Mouse (Mus musculus) forebrain, embryonic 13.5 days (tissue): ENCODE results near the gene Sugt1. TPM values are rescaled to one million over a fixed set of nuclear protein-coding genes. Genes with fewer than 3 reads are reported as not detected.
A peak's percentile ranks its signal among the peaks of the same experiment; 100 is the strongest.

Source experiments
- ATAC-seq: fragments of 200-750 bp; cut with Nextera tagmentation; 2 replicates; pipeline ENCODE4 v1.8.0; 2017
- H3K27ac ChIP-seq: fragments of 300-500 bp; sonication (generic); 2 replicates; pipeline ENCODE4 v1.5.1; 2015; ENCODE audit warnings: inconsistent platforms, mild to moderate bottlenecking, moderate library complexity
- H3K27me3 ChIP-seq: fragments of 300-500 bp; sonication (generic); 2 replicates; pipeline ENCODE4 v1.6.1; 2015; ENCODE audit warnings: mild to moderate bottlenecking, inconsistent platforms
- H3K36me3 ChIP-seq: fragments of 300-500 bp; sonication (generic); 2 replicates; pipeline ENCODE4 v1.6.1; 2015; ENCODE audit warnings: mild to moderate bottlenecking, inconsistent platforms; ENCODE audit not compliant: poor library complexity, severe bottlenecking
- H3K4me1 ChIP-seq: fragments of 300-500 bp; sonication (generic); 2 replicates; pipeline ENCODE4 v1.6.1; 2015; ENCODE audit warnings: inconsistent platforms
- H3K4me2 ChIP-seq: fragments of 300-500 bp; sonication (generic); 2 replicates; pipeline ENCODE4 v1.6.1; 2015; ENCODE audit warnings: inconsistent platforms, mild to moderate bottlenecking, moderate library complexity
- H3K4me3 ChIP-seq: fragments of 300-500 bp; sonication (generic); 2 replicates; pipeline ENCODE4 v1.5.1; 2015; ENCODE audit warnings: mild to moderate bottlenecking, inconsistent platforms
- H3K9ac ChIP-seq: fragments of 300-500 bp; sonication (generic); 2 replicates; pipeline ENCODE4 v1.6.1; 2015; ENCODE audit warnings: mild to moderate bottlenecking, inconsistent platforms
- H3K9me3 ChIP-seq: fragments of 300-500 bp; sonication (generic); replicated peaks from 2 replicates; pipeline ENCODE4 v1.6.1; 2016; ENCODE audit warnings: inconsistent platforms
- WGBS: fragments of 180-500 bp; shearing (Covaris S2); methylation state at CpG from one replicate; pipeline ENCODE4 v1.1.7; 2015; 5-methylcytosine and 5-hydroxymethylcytosine counted together
- polyA plus RNA-seq: library from polyadenylated mRNA; unstranded; fragments of >200 nt; fragmentation: Nextera tagmentation; extraction: Ambion mirVana; gene quantifications from 2 replicates; pipeline ENCODE4 v1.2.1, GENCODE M21; 2015

Gene Sugt1
- polyA plus RNA-seq: 135 and 146 TPM in 2 replicates

DNA sequence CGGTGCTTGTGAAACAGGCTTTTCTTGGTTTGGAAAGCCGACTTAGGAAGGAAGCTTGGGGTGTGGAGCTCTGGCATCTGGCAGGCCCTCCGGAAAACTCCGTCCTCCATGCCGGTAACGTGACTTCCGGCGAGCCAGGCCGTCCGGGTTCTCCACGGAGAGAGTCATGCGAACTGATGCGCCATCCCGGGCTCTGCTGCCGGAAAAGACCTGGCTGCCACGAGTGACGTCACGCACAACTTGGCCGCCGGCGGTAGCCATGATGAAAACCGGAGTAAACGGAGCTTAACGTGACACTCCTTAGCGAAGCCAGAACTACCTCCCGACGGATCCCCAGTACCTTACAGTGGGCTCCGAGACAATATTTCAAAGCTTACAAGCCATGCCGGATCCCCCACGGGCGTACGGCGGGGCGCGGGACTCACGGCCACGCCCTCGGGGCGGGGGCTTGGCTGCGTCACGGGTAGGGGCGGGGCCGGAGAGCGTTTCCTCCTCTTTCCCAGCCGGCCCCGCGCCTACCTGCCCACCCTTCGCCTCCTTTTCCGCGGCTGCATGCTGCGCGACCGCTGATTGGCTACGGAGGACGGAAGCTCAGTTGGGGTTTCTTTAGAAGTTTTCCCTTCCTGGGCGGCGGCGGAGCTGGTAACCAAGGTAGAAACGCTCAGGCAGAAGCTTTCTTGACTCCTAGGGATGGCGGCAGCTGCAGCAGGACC is at the start of gene Sugt1:
TSS of gene Sugt1 (plus strand) at position 553 of the 713 bp plus-strand sequence.
- peaks cover 25% of the 10 kb centered on the region for H3K4me1 ChIP-seq
- no peaks in the 10 kb centered on the region for H3K9me3 ChIP-seq
- no peaks in the 10 kb centered on the region for H3K27me3 ChIP-seq
- peak within 1 kb of the TSS; percentile 70 for H3K4me3 ChIP-seq
- peak within 1 kb of the TSS; percentile 95 for H3K27ac ChIP-seq
- peaks cover under 1% of the 10 kb centered on the region; the same call in 1 of the 2 replicates for H3K36me3 ChIP-seq
- under 1% methylated on average over 51 of the region's 60 CpGs for WGBS
- peak within 1 kb of the TSS; percentile 75 for H3K9ac ChIP-seq
- H3K4me2 ChIP-seq: peak within 1 kb of the TSS; percentile 73
- peak; percentile 99 for ATAC-seq

DNA sequence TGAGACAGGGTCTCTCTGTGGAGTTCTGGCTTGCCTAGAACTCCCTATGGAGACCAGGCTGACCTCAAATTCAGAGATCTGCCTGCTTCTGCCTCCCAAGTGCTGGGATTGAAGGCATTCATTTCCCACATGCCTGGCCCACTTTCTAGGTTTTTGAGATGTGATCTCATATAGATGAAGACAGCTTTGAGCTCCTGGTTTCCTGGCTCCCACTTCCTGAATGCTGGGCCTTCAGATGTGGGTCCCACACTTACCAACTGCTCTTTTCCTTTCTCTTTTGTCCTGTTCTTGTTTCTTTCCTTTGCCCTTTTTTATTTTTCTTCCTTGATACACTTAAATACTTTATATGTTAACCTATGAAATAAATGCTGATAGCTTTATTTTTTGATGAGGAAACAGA is 49.6 kb upstream of the Sugt1 start:
- no peak for ATAC-seq
- no peak overlapping the region for H3K27ac ChIP-seq
- H3K9ac ChIP-seq: no peak overlapping the region
- no peaks in the 10 kb centered on the region for H3K4me1 ChIP-seq
- no peak overlapping the region for H3K4me2 ChIP-seq
- H3K4me3 ChIP-seq: no peak overlapping the region
- H3K36me3 ChIP-seq: no peaks in the 10 kb centered on the region
- no peaks in the 10 kb centered on the region for H3K9me3 ChIP-seq
- no peaks in the 10 kb centered on the region for H3K27me3 ChIP-seq

DNA sequence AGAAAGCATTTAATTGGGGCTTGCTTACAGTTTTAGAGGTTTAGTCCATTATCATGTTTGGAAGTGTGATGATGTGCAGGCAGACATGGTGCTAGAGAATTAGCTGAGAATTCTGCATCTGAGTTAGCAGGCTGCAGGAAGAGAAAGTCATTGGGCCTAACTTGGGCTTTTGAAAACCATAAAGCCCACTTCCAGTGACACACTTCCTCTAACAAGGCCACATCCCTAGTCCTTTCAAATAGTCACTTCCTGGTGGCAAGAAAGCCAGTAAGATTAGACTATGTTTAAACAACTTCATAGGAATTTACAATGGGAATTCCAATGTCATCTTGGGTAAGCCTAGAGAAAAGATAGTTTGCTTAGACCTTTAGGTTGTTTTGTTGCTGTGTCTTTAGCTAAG is 45.9 kb upstream of the Sugt1 start:
- H3K4me2 ChIP-seq: no peak overlapping the region
- H3K36me3 ChIP-seq: no peaks in the 10 kb centered on the region
- H3K27me3 ChIP-seq: no peaks in the 10 kb centered on the region
- no peaks in the 10 kb centered on the region for H3K4me1 ChIP-seq
- ATAC-seq: no peak
- H3K9me3 ChIP-seq: no peaks in the 10 kb centered on the region
- no peak overlapping the region for H3K27ac ChIP-seq
- H3K4me3 ChIP-seq: no peak overlapping the region
- H3K9ac ChIP-seq: no peak overlapping the region

DNA sequence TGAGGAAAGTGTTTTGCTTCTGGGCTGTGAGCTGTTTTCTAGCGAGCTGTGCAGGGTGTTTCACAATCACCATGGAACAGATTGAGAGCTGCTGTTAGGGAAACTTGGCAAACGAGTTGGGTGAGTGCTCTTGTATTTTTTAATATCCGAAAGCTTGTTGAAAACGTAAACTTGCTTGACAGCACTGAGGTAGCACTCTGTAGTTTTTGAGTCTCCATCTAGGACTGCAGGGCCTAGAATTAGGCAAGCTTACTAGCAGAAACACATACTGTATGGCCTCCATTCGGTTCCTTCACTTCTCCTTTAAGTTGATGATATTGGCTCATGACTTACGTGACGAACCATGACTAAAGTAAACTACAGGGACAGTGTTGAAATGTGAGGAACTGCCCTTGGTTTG is 38.1 kb upstream of the Sugt1 start:
- no peak overlapping the region for H3K27ac ChIP-seq
- no peak for ATAC-seq
- no peaks in the 10 kb centered on the region for H3K36me3 ChIP-seq
- H3K4me3 ChIP-seq: no peak overlapping the region
- H3K9me3 ChIP-seq: no peaks in the 10 kb centered on the region
- WGBS: 82% methylated on average over 7 of the region's 7 CpGs
- no peak overlapping the region for H3K4me2 ChIP-seq
- H3K9ac ChIP-seq: no peak overlapping the region
- H3K4me1 ChIP-seq: no peaks in the 10 kb centered on the region
- H3K27me3 ChIP-seq: no peaks in the 10 kb centered on the region

DNA sequence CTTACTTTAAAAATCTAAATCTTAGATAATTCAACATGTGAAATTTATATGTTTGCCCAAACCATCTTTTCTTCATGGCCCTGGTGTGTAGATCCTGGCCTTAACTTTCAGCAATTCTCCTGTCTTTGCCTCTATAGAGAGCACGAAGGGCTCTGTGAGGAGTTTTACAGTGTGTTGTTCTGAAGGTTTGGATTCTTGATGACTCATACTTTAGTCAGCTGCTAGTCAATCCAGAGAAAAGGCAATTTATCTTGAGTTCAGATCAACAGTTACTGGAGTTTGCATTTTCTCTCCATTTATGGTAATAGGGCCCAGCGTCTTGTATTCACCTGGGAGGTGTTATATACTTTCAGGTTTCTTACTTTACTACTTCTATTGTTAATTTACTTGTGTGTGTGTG is 35.6 kb upstream of the Sugt1 start:
- Histone ChIP-seq H3K9ac (no peak overlapping the region), H3K27me3 (no peaks in the 10 kb centered on the region), H3K27ac (no peak overlapping the region), H3K4me1 (no peaks in the 10 kb centered on the region), H3K36me3 (no peaks in the 10 kb centered on the region), H3K4me2 (no peak overlapping the region), H3K9me3 (no peaks in the 10 kb centered on the region), H3K4me3 (no peak overlapping the region)
- ATAC-seq: no peak
- 93% methylated on average over 2 of the region's 2 CpGs for WGBS

DNA sequence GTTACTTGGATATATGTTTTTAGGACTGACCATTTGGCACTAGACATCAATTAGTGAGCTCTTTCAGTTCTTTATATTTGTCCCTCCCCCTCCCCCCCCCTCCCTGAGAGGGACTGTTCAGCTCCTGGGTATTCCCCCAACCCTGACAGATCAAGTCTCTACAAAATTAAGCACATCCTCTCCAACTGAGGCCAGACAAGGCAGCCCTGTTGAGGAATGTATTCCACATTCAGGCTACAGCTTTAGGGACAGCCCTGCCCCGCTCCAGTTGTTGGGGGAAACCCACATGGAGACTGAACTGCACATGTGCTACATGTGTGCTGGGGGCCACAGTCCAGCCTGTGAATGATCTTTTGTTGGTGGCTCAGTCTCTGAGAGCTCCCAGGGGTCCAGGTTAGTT is 34.6 kb upstream of the Sugt1 start:
- H3K9me3 ChIP-seq: no peaks in the 10 kb centered on the region
- no peaks in the 10 kb centered on the region for H3K27me3 ChIP-seq
- H3K9ac ChIP-seq: no peak overlapping the region
- no peak overlapping the region for H3K4me3 ChIP-seq
- H3K4me1 ChIP-seq: no peaks in the 10 kb centered on the region
- no peak overlapping the region for H3K4me2 ChIP-seq
- no peak overlapping the region for H3K27ac ChIP-seq
- 95% methylated on average over 1 of the region's 1 CpGs for WGBS
- H3K36me3 ChIP-seq: no peaks in the 10 kb centered on the region
- ATAC-seq: no peak

DNA sequence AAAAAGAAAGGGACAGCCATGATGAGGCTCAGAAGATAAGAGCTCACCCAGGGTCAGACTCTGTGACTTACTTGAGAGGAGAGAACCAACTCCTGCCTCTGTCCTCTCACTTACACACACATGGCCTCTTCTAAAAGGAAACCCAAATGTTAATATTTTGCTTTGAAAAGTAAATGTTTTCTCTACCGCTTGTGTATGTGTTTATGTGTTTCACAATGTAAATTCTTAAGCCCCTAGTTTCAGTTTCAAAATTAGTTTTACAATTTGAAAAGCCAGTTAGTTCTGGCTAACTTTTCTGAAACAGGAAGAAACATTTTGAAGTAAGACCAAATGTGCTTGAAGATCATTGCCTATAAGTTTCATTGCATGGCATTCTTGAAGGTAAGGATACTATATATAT is 29.7 kb upstream of the Sugt1 start:
- Histone ChIP-seq H3K9me3 (no peaks in the 10 kb centered on the region), H3K36me3 (no peaks in the 10 kb centered on the region), H3K4me2 (no peak overlapping the region), H3K27me3 (no peaks in the 10 kb centered on the region), H3K4me1 (no peaks in the 10 kb centered on the region), H3K4me3 (no peak overlapping the region), H3K9ac (no peak overlapping the region), H3K27ac (no peak overlapping the region)
- ATAC-seq: no peak
- WGBS: 90% methylated on average over 1 of the region's 1 CpGs

DNA sequence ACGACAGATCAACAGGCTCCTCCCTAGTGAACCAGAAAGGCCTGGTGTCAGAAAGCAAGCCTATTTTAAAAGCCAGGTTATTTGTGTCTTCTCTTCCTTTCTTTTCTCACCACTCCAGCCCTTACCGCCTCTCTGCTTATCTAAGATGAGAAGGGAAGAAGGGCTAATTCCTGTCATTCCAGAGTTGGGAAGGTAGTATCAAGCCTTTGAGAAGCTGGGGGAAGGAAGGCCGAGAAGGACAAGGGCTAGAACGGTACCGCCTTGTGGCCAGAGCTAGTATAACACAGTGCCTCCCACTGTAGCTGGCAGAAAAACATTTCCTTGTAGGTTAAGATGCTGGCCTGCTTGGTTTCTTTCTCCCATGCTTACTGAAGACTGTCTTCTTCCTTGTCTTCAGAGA is 24.7 kb upstream of the Sugt1 start:
- H3K4me2 ChIP-seq: no peak overlapping the region
- no peak overlapping the region for H3K4me3 ChIP-seq
- no peak overlapping the region for H3K27ac ChIP-seq
- H3K9ac ChIP-seq: no peak overlapping the region
- H3K27me3 ChIP-seq: no peaks in the 10 kb centered on the region
- H3K9me3 ChIP-seq: no peaks in the 10 kb centered on the region
- WGBS: 23% methylated on average over 5 of the region's 5 CpGs
- H3K4me1 ChIP-seq: no peaks in the 10 kb centered on the region
- ATAC-seq: no peak
- no peaks in the 10 kb centered on the region for H3K36me3 ChIP-seq

DNA sequence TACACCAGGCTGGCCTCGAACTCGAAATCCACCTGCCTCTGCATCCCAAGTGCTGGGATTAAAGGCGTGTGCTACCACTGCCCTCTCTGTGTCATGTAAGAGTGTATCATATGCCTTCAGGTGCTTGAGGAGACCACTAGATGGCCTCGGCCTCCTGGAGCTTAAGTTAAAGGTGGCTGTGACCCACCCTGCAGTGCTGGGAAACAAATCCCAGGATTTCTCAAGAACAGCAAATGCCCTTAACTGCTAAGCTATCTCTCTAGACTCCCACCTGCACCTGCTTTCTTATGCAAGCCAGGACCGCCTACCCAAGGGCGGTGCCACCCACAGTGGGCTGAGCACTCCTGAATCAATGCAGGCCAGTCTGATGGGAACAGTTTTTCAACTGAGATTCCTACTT is 22.7 kb upstream of the Sugt1 start:
- Histone ChIP-seq H3K4me2 (no peak overlapping the region), H3K4me1 (no peaks in the 10 kb centered on the region), H3K9me3 (no peaks in the 10 kb centered on the region), H3K4me3 (no peak overlapping the region), H3K36me3 (no peaks in the 10 kb centered on the region), H3K27ac (no peak overlapping the region), H3K9ac (no peak overlapping the region), H3K27me3 (no peaks in the 10 kb centered on the region)
- no peak for ATAC-seq
- WGBS: 63% methylated on average over 6 of the region's 6 CpGs

DNA sequence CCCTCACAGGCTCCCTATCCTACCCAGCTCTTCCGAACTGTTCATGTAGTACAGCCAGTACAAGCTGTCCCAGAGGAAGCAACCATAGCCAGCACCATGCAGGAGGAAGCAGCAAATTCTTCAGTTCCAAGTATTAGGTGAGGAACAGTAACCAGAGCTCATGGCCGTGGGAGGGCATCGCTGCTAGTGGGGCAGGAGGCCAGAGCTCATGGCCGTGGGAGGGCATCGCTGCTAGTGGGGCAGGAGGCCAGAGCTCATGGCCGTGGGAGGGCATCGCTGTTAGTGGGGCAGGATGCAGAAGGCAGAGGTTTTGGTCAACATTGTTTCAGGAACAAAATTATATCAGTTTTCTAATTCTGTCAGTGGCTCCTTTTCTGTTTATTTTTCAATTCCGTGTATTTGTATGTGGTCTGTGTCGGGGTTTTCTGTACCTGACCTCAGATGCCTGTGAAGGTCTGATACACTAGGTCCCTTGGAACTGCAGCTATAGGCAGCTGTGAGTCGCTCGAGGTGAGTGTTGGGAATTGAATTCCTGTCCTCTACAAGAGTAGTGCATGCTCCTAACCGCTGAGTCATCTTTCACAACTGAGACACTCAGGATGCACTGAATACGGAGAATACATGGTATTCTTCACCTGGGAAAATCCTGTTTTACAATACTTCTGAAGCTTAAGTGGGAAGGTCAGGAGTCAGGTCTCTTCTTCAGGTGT is 13.9 kb upstream of the Sugt1 start:
- Histone ChIP-seq H3K4me1 (no peaks in the 10 kb centered on the region), H3K4me2 (no peak overlapping the region), H3K36me3 (peaks cover 8% of the 10 kb centered on the region; the same call in 1 of the 2 replicates), H3K27ac (no peak overlapping the region), H3K9ac (no peak overlapping the region), H3K9me3 (no peaks in the 10 kb centered on the region), H3K4me3 (no peak overlapping the region), H3K27me3 (no peaks in the 10 kb centered on the region)
- no peak for ATAC-seq
- 92% methylated on average over 13 of the region's 13 CpGs for WGBS

DNA sequence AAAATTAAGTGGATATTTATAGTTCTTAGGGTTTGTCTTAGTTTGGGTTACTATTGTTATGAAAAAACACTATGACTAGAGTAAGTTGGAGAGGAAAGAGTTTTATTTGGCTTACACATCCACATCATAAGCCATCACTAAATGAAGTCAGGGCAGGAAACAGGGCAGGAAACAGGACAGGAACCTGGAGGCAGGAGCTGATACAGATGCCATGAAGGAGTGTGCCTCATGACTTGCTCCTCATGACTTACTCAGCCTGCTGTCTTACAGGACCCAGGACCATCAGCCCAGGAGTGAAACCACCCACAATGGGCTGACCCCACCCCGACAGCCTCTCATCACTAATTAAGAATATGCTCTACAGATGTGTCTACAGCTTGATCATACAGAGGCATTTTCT is 13.1 kb upstream of the Sugt1 start:
- Histone ChIP-seq H3K9ac (no peak overlapping the region), H3K27me3 (no peaks in the 10 kb centered on the region), H3K4me3 (no peak overlapping the region), H3K4me1 (no peaks in the 10 kb centered on the region), H3K4me2 (no peak overlapping the region), H3K9me3 (no peaks in the 10 kb centered on the region), H3K36me3 (peaks cover 8% of the 10 kb centered on the region; the same call in 1 of the 2 replicates), H3K27ac (no peak overlapping the region)
- 79% methylated on average over 1 of the region's 1 CpGs for WGBS
- ATAC-seq: no peak

DNA sequence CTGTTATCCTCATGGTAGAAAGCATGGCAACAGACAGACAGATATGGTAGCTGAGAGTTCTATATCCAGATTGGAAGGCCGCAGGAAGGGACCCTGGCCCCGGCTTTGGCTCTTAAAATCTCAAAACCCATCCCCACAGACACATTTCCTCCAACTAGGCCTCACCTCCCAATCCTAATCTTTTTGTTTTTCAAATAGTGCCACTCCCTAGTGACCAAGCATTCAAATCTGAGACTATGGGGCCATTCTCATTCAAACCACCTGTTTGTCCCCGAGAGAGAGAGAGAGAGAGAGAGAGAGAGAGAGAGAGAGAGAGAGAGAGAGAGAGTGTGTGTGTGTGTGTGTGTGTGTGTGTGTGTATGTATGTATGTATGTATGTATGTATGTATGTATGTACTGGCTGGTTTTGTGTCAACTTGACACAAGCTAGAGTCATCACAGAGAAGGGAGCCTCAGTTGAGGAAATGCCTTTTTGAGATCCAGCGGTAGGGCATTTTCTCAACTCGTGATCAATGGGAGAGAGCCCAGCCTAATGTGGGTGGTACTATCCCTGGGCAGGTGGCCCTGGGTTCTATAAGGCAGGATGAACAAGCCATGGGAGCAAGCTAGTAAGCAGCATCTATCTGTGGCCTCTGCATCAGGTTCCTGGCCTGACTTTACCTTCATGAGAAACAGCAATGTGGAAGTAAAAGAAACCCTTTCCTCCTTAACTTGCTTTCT is 3.8 kb upstream of the Sugt1 start:
- H3K4me2 ChIP-seq: no peak overlapping the region
- 78% methylated on average over 5 of the region's 5 CpGs for WGBS
- no peaks in the 10 kb centered on the region for H3K36me3 ChIP-seq
- ATAC-seq: no peak
- no peaks in the 10 kb centered on the region for H3K27me3 ChIP-seq
- H3K4me1 ChIP-seq: peaks cover 13% of the 10 kb centered on the region
- no peak overlapping the region for H3K9ac ChIP-seq
- no peak overlapping the region for H3K4me3 ChIP-seq
- H3K9me3 ChIP-seq: no peaks in the 10 kb centered on the region
- H3K27ac ChIP-seq: no peak overlapping the region
